Mouse (Mus musculus) thymus, postnatal 36 days (tissue): ENCODE measurements at regions not wholly inside any gene's neighbourhood (a gene's known extent, or its start where the extent isn't known, plus 50 kb on each side); places are given as distances from the start of the nearest gene placed in this dataset.

Experiments
- DNase-seq, 2 experiments: peaks; one replicate each; pipeline ENCODE4 v3.0.0; 2022; ENCODE audit warnings: mixed read lengths in 2 of 2

- no peak for DNase-seq
Measured at GRCm38 (mm10) chr10:17008683-17009082, 714.3 kb upstream of the Cited2 start.

GRCm38 (mm10) chr10:17010047-17010446, 713.0 kb upstream of the Cited2 start:
- no peak for DNase-seq

- no peak for DNase-seq
Measured at GRCm38 (mm10) chr10:17011876-17012275, 711.1 kb upstream of the Cited2 start.

- DNase-seq, result no peak
Measured at GRCm38 (mm10) chr10:17012541-17012975, 710.5 kb upstream of the Cited2 start.

GRCm38 (mm10) chr10:17014826-17015225, 708.2 kb upstream of the Cited2 start:
- no peak for DNase-seq

GRCm38 (mm10) chr10:17016854-17017253, 706.2 kb upstream of the Cited2 start:
- DNase-seq, result no peak

- DNase-seq, result no peak
Measured at GRCm38 (mm10) chr10:17022216-17023158, 700.5 kb upstream of the Cited2 start.

GRCm38 (mm10) chr10:17023571-17024293, 699.3 kb upstream of the Cited2 start:
- DNase-seq, result no peak

GRCm38 (mm10) chr10:17024294-17024665, 698.7 kb upstream of the Cited2 start:
- DNase-seq, result no peak

- no peak for DNase-seq
Measured at GRCm38 (mm10) chr10:17034892-17035775, 687.9 kb upstream of the Cited2 start.

GRCm38 (mm10) chr10:17038259-17039043, 684.6 kb upstream of the Cited2 start:
- DNase-seq, result no peak

- DNase-seq, result no peak
Measured at GRCm38 (mm10) chr10:17042090-17042489, 680.9 kb upstream of the Cited2 start.

GRCm38 (mm10) chr10:17042973-17043372, 680.0 kb upstream of the Cited2 start:
- DNase-seq, result no peak

GRCm38 (mm10) chr10:17046765-17047164, 676.3 kb upstream of the Cited2 start:
- no peak for DNase-seq

GRCm38 (mm10) chr10:17072906-17073305, 650.1 kb upstream of the Cited2 start:
- DNase-seq, result no peak

- no peak for DNase-seq
Measured at GRCm38 (mm10) chr10:17074013-17074401, 649.0 kb upstream of the Cited2 start.

- no peak for DNase-seq
Measured at GRCm38 (mm10) chr10:17074402-17075027, 648.5 kb upstream of the Cited2 start.

GRCm38 (mm10) chr10:17075147-17075546, 647.9 kb upstream of the Cited2 start:
- DNase-seq, result no peak

GRCm38 (mm10) chr10:17075576-17075975, 647.4 kb upstream of the Cited2 start:
- no peak for DNase-seq

- no peak for DNase-seq
Measured at GRCm38 (mm10) chr10:17076186-17076585, 646.8 kb upstream of the Cited2 start.

- DNase-seq, result no peak
Measured at GRCm38 (mm10) chr10:17077580-17077979, 645.4 kb upstream of the Cited2 start.

GRCm38 (mm10) chr10:17080818-17081217, 642.2 kb upstream of the Cited2 start:
- no peak for DNase-seq
